Mouse (Mus musculus): Measurements from ENCODE around the gene Mllt11. TPM values are rescaled to one million over a fixed set of nuclear protein-coding genes. Genes with fewer than 3 reads are reported as not detected.
A peak's percentile ranks its signal among the peaks of the same experiment; 100 is the strongest.

The Mllt11 gene
- polyA plus RNA-seq, 1 experiment from 2014 or later = 18.8 TPM

GRCm38 (mm10) chr3:95266052-95266451, 34.1 kb upstream of the Mllt11 start:
- WGBS = 93% methylated on average over 3 of the region's 3 CpGs
- H3K4me1 ChIP-seq = no peaks in the 10 kb centered on the region
- no peak for ATAC-seq (ENCODE audit: insufficient number of reproducible peaks, insufficient read depth, low FRiP score, low TSS enrichment, low read depth)
- no peaks in the 10 kb centered on the region for H3K9me3 ChIP-seq
- H3K4me2 ChIP-seq = no peak overlapping the region
- H3K9ac ChIP-seq = no peak overlapping the region
- H3K36me3 ChIP-seq = peaks cover 79% of the 10 kb centered on the region
- H3K4me3 ChIP-seq = no peak overlapping the region
- H3K27me3 ChIP-seq = no peaks in the 10 kb centered on the region
- no peak overlapping the region for H3K27ac ChIP-seq

GRCm38 (mm10) chr3:95264724-95265123, 32.8 kb upstream of the Mllt11 start:
- no peak for ATAC-seq (ENCODE audit: insufficient number of reproducible peaks, insufficient read depth, low FRiP score, low TSS enrichment, low read depth)
- peaks cover 90% of the 10 kb centered on the region for H3K36me3 ChIP-seq
- no peak overlapping the region for H3K4me2 ChIP-seq
- no peaks in the 10 kb centered on the region for H3K27me3 ChIP-seq
- no peak overlapping the region for H3K27ac ChIP-seq
- H3K4me3 ChIP-seq = no peak overlapping the region
- no peak overlapping the region for H3K9ac ChIP-seq
- H3K4me1 ChIP-seq = no peaks in the 10 kb centered on the region
- 69% methylated on average over 1 of the region's 1 CpGs for WGBS
- H3K9me3 ChIP-seq = no peaks in the 10 kb centered on the region

GRCm38 (mm10) chr3:95263089-95263739, 31.2 kb upstream of the Mllt11 start:
- H3K27ac ChIP-seq = no peak overlapping the region
- H3K4me2 ChIP-seq = no peak overlapping the region
- no peaks in the 10 kb centered on the region for H3K4me1 ChIP-seq
- H3K9me3 ChIP-seq = no peaks in the 10 kb centered on the region
- 43% methylated on average over 11 of the region's 11 CpGs for WGBS
- no peak overlapping the region for H3K4me3 ChIP-seq
- no peaks in the 10 kb centered on the region for H3K27me3 ChIP-seq
- H3K9ac ChIP-seq = no peak overlapping the region
- peaks cover 91% of the 10 kb centered on the region for H3K36me3 ChIP-seq
- ATAC-seq (ENCODE audit: insufficient number of reproducible peaks, insufficient read depth, low FRiP score, low TSS enrichment, low read depth) = no peak

GRCm38 (mm10) chr3:95261975-95262374, 30.0 kb upstream of the Mllt11 start:
- no peaks in the 10 kb centered on the region for H3K27me3 ChIP-seq
- ATAC-seq (ENCODE audit: insufficient number of reproducible peaks, insufficient read depth, low FRiP score, low TSS enrichment, low read depth) = no peak
- 83% methylated on average over 4 of the region's 4 CpGs for WGBS
- no peak overlapping the region for H3K4me3 ChIP-seq
- no peaks in the 10 kb centered on the region for H3K4me1 ChIP-seq
- H3K36me3 ChIP-seq = peaks cover 90% of the 10 kb centered on the region
- H3K27ac ChIP-seq = no peak overlapping the region
- no peak overlapping the region for H3K9ac ChIP-seq
- H3K4me2 ChIP-seq = no peak overlapping the region
- no peaks in the 10 kb centered on the region for H3K9me3 ChIP-seq

- ATAC-seq (ENCODE audit: insufficient number of reproducible peaks, insufficient read depth, low FRiP score, low TSS enrichment, low read depth) = no peak
- no peak overlapping the region for H3K4me2 ChIP-seq
- H3K27ac ChIP-seq = no peak overlapping the region
- 88% methylated on average over 5 of the region's 5 CpGs for WGBS
- H3K27me3 ChIP-seq = no peaks in the 10 kb centered on the region
- H3K36me3 ChIP-seq = peaks cover 92% of the 10 kb centered on the region
- no peak overlapping the region for H3K4me3 ChIP-seq
- H3K9me3 ChIP-seq = no peaks in the 10 kb centered on the region
- no peaks in the 10 kb centered on the region for H3K4me1 ChIP-seq
- no peak overlapping the region for H3K9ac ChIP-seq
These were observed 25.0 kb upstream of the Mllt11 start for GRCm38 (mm10) chr3:95256931-95257330.

- no peaks in the 10 kb centered on the region; the same call in none of the 2 replicates for H3K4me1 ChIP-seq
- 42% methylated on average over 7 of the region's 7 CpGs for WGBS
- H3K36me3 ChIP-seq = peaks cover 48% of the 10 kb centered on the region
- H3K4me2 ChIP-seq = peak within 1 kb of the TSS; percentile 42
- H3K9ac ChIP-seq = 0 out of 2 replicates have a peak within 1 kb of the TSS, but pooled peaks have one; percentile 32
- peak; percentile 38; the same call in 1 of the 2 replicates for ATAC-seq (ENCODE audit: insufficient number of reproducible peaks, insufficient read depth, low FRiP score, low TSS enrichment, low read depth)
- H3K9me3 ChIP-seq = no peaks in the 10 kb centered on the region
- H3K27me3 ChIP-seq = no peaks in the 10 kb centered on the region
- peak within 1 kb of the TSS; percentile 17 for H3K4me3 ChIP-seq
- peak within 1 kb of the TSS; percentile 55 for H3K27ac ChIP-seq
These were observed 18.9 kb upstream of the Mllt11 start, which contains the start of gene Bnipl for GRCm38 (mm10) chr3:95250783-95251424. TSS of gene Bnipl (minus strand) at chr3:95251193.

GRCm38 (mm10) chr3:95250361-95250760, 18.4 kb upstream of the Mllt11 start:
- 74% methylated on average over 5 of the region's 5 CpGs for WGBS
- H3K4me3 ChIP-seq = 0 out of 2 replicates have a peak overlapping the region, but pooled peaks have one; percentile 3

GRCm38 (mm10) chr3:95247660-95248336, 15.8 kb upstream of the Mllt11 start:
- no peak for ATAC-seq (ENCODE audit: insufficient number of reproducible peaks, insufficient read depth, low FRiP score, low TSS enrichment, low read depth)
- H3K27ac ChIP-seq = no peak overlapping the region
- H3K9me3 ChIP-seq = no peaks in the 10 kb centered on the region
- no peak overlapping the region for H3K4me3 ChIP-seq
- 72% methylated on average over 1 of the region's 1 CpGs for WGBS
- H3K27me3 ChIP-seq = no peaks in the 10 kb centered on the region
- H3K36me3 ChIP-seq = peaks cover 32% of the 10 kb centered on the region
- no peak overlapping the region for H3K4me2 ChIP-seq
- H3K4me1 ChIP-seq = no peaks in the 10 kb centered on the region; the same call in none of the 2 replicates
- H3K9ac ChIP-seq = no peak overlapping the region

More at GRCm38 (mm10) chr3:95250361-95250760, 18.4 kb upstream of the Mllt11 start:
- Histone ChIP-seq H3K27ac (peak overlapping the region; percentile 55; the same call in 1 of the 2 replicates), H3K4me2 (peak overlapping the region; percentile 42), H3K4me1 (no peaks in the 10 kb centered on the region; the same call in none of the 2 replicates), H3K9me3 (no peaks in the 10 kb centered on the region), H3K9ac (0 out of 2 replicates have a peak overlapping the region, but pooled peaks have one; percentile 32), H3K27me3 (no peaks in the 10 kb centered on the region), H3K36me3 (peaks cover 44% of the 10 kb centered on the region)
- no peak for ATAC-seq (ENCODE audit: insufficient number of reproducible peaks, insufficient read depth, low FRiP score, low TSS enrichment, low read depth)

GRCm38 (mm10) chr3:95246465-95247231, 14.7 kb upstream of the Mllt11 start:
- no peaks in the 10 kb centered on the region for H3K9me3 ChIP-seq
- peaks cover 24% of the 10 kb centered on the region for H3K36me3 ChIP-seq
- no peak overlapping the region for H3K4me2 ChIP-seq
- ATAC-seq (ENCODE audit: insufficient number of reproducible peaks, insufficient read depth, low FRiP score, low TSS enrichment, low read depth) = no peak
- H3K27ac ChIP-seq = no peak overlapping the region
- H3K27me3 ChIP-seq = no peaks in the 10 kb centered on the region
- no peak overlapping the region for H3K4me3 ChIP-seq
- WGBS = 81% methylated on average over 5 of the region's 5 CpGs
- H3K4me1 ChIP-seq = no peaks in the 10 kb centered on the region; the same call in none of the 2 replicates
- no peak overlapping the region for H3K9ac ChIP-seq

GRCm38 (mm10) chr3:95243086-95243485, 11.1 kb upstream of the Mllt11 start:
- Histone ChIP-seq H3K4me2 (no peak overlapping the region), H3K4me3 (no peak overlapping the region), H3K9ac (no peak overlapping the region), H3K27ac (no peak overlapping the region), H3K27me3 (no peaks in the 10 kb centered on the region), H3K4me1 (0 out of 2 replicates have a peak, but pooled peaks cover 3% of the 10 kb centered on the region), H3K36me3 (peaks cover 25% of the 10 kb centered on the region), H3K9me3 (no peaks in the 10 kb centered on the region)
- WGBS = 77% methylated on average over 2 of the region's 2 CpGs
- ATAC-seq (ENCODE audit: insufficient number of reproducible peaks, insufficient read depth, low FRiP score, low TSS enrichment, low read depth) = no peak

GRCm38 (mm10) chr3:95241498-95241897, 9.5 kb upstream of the Mllt11 start, which contains the start of gene Gm128:
TSS of gene Gm128 (minus strand) at chr3:95241598.
- Histone ChIP-seq H3K36me3 (peaks cover 34% of the 10 kb centered on the region), H3K4me1 (0 out of 2 replicates have a peak, but pooled peaks cover 3% of the 10 kb centered on the region), H3K9ac (peak within 1 kb of the TSS; percentile 32; the same call in 1 of the 2 replicates), H3K27me3 (no peaks in the 10 kb centered on the region), H3K4me2 (peak within 1 kb of the TSS; percentile 12; the same call in 1 of the 2 replicates), H3K4me3 (no peak within 1 kb of the TSS), H3K27ac (no peak within 1 kb of the TSS), H3K9me3 (no peaks in the 10 kb centered on the region)
- WGBS = 80% methylated on average over 7 of the region's 7 CpGs
- ATAC-seq (ENCODE audit: insufficient number of reproducible peaks, insufficient read depth, low FRiP score, low TSS enrichment, low read depth) = no peak
